Mouse (Mus musculus) natural killer cell, adult 2 months (primary cell): ENCODE results near the gene Tnfaip8l1.

Source experiments
- DNase-seq, 2 experiments: peaks; one replicate each; pipeline ENCODE4 v3.0.0; 2022; ENCODE audit warnings: low spot score in 2 of 2

Tnfaip8l1 gene

DNA sequence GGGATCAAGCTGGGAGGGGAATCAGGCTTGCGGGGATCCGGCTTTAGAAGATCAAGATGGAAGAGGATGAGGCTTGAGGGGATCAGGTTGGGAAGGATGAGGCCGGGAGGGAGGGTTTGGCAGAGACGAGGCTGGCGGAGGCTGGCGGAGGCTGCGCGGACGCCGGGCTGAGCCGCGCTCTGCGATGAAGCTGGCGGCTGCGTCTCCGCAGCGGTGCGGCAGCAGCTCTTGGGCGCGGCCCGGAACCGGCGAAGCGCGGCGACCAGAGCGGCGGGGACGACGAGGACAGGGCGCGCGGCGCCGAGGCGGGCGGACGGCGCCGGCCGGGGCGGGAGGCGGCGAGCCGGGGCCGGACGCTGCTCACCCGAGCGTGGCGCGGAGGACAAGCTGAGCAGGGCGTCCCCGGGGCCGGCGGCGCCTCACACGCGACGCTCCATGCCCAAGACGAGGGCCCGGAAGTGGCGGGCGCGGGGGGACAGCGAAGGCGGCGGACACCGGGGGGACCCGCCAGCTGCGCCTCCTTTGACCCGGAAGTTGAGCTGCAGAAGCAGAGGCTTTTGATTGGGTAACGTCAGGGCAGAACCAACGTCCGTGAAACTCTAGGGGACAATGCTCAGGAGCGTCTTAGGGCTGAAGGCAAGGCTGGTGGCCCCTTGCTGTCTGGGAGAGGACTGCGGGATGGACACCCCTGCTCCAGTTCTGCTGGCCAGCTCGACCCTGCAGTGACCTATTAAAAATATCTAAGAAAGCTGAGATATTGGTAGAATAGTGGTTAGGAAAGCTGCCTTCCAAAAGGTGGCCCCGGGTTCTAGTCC, 56.3 kb downstream of the Tnfaip8l1 start, which contains the start of gene Dpp9:
Dpp9 (minus strand) TSS at position 529 of the 815 bp plus-strand sequence.
- peak; percentile 88 for DNase-seq

DNA sequence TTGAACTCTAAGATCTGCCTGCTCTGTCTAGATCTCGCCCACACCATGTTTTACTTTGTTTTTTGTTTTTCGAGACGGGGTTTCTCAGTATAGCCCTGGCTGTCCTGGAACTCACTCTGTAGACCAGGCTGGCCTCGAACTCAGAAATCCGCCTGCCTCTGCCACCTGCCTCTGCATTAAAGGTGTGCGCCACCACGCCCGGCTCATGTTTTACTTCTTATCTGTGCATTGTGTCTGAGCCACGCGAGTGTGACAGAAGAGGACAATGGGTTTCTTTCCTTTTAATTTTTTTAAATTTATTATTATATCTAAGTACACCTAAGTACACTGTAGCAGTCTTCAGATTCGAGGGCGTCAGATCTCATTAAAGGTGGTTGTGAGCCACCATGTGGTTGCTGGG, 57.0 kb downstream of the Tnfaip8l1 start:
- DNase-seq = no peak

DNA sequence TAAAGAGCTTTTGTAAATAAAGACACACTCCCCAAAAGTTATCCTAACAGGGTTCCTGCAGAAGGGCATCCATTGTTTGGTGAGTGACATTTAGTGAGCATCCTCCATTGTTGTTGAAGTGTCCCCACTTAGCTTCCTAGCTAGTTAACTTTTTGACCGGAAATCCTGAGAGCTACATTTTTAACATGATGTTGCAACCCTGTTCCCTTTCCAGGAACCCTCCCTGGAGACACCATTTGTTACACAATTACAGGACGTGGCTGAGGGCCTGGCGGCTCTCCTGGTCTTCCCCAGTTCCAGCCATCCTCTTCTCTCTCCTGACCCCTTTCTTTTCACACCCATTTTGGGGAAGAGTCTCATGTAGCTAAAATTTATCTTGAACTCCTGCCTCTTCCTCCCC, 57.5 kb downstream of the Tnfaip8l1 start:
- no peak for DNase-seq
